Comparison of ENCODE assay signal across 10 mouse cellular contexts in genomic region chr3:142043463-142043862, GRCm38 (mm10).
DNase-seq lines count a peak whose midpoint lies in the region; TF ChIP-seq lines count a peak whose summit lies in the region.
"Had no signal": no experiment of that assay in that cellular context is flagged by ENCODE, and none has a peak within 500 bp of the region (broad histone marks: within the 10 kb centered on the region; RNA-seq: fewer than 3 reads in every experiment).

No protein-coding gene starts in this region.

- dilution Hi-C loops in CH12.LX (cut with MboI; ENCODE audit: extremely low pct_ligation_motif_present, extremely low pct_unique_long_range_greater_than_20kb, low sequenced_read_pairs), result no loop called here

- no peak overlapping the region for H3K9ac ChIP-seq in CH12.LX (ENCODE audit: insufficient read depth, low read depth)
- H3K9ac ChIP-seq: embryonic facial prominence, embryonic 13.5 days; limb, embryonic 13.5 days had no signal

- TF ChIP-seq POLR2A in CH12.LX (IDR thresholded peaks at IDR 0.05; ENCODE audit: low read depth, low read length), result no peak

- in situ Hi-C loops in CH12.LX (cut with MboI; ENCODE audit: low pct_ligation_motif_present, low pct_unique_long_range_greater_than_20kb, low sequenced_read_pairs), result no loop called here

- peak; percentile 41 for DNase-seq in embryo, embryonic 10 days (ENCODE audit: low spot score)
- no peak for DNase-seq in embryo, embryonic 9.5 days (ENCODE audit: extremely low spot score)
- DNase-seq in layer of hippocampus, adult 2 months (ENCODE audit: low spot score in 2 of 2), result no peak
- DNase-seq in layer of hippocampus, adult 9-10 months (ENCODE audit: low spot score), result no peak
- peak; percentile 59 for DNase-seq in CH12.LX (ENCODE audit: extremely low read depth)
- peak; percentile 3 for DNase-seq in c-Kit-positive CD71-positive TER-119-positive erythroid progenitor cells, embryonic 14.5 days (ENCODE audit: low spot score)
- DNase-seq in right cerebral cortex, postnatal 36 days (ENCODE audit: low spot score in 2 of 2), result no peak
- DNase-seq in left cerebral cortex, adult 18-20 months (ENCODE audit: low spot score in 2 of 2), result no peak

- H3K27me3 ChIP-seq in CH12.LX (replicated peaks), result no peaks in the 10 kb centered on the region
- H3K27me3 ChIP-seq: embryonic facial prominence, embryonic 13.5 days had no signal

- no peak overlapping the region for H3K27ac ChIP-seq in layer of hippocampus, adult 2 months
- no peak overlapping the region for H3K27ac ChIP-seq in CH12.LX (ENCODE audit: insufficient read depth, low read depth)
- H3K27ac ChIP-seq: embryonic facial prominence, embryonic 13.5 days; limb, embryonic 13.5 days had no signal

- peaks cover 0 to 4% of the 10 kb centered on the region in 2 experiments; a peak in 1 of 4 replicates for H3K4me1 ChIP-seq in CH12.LX (ENCODE audit: control insufficient read depth in 1 of 2, insufficient read depth in 2 of 2)
- H3K4me1 ChIP-seq: embryonic facial prominence, embryonic 13.5 days had no signal

- H3K79me2 ChIP-seq in CH12.LX (replicated peaks; ENCODE audit: control insufficient read depth, extremely low read depth, insufficient read depth, poor library complexity, severe bottlenecking), result no peaks in the 10 kb centered on the region

- H3K36me3 ChIP-seq in CH12.LX (replicated peaks in 1 of 2; ENCODE audit: control insufficient read depth in 1 of 2, insufficient read depth in 1 of 2, low read length in 1 of 2), result no peaks in the 10 kb centered on the region
- H3K36me3 ChIP-seq: embryonic facial prominence, embryonic 13.5 days; limb, embryonic 13.5 days had no signal

- no peak overlapping the region for H3K4me3 ChIP-seq in layer of hippocampus, adult 2 months
- no peak overlapping the region for H3K4me3 ChIP-seq in CH12.LX (replicated peaks in 1 of 3; ENCODE audit: low read depth in 2 of 3, low read length in 2 of 3, poor library complexity in 1 of 3)
- H3K4me3 ChIP-seq: embryonic facial prominence, embryonic 13.5 days; limb, embryonic 13.5 days had no signal

- no peaks in the 10 kb centered on the region for H3K9me3 ChIP-seq in CH12.LX (replicated peaks; ENCODE audit: low read length)
- H3K9me3 ChIP-seq: embryonic facial prominence, embryonic 13.5 days; limb, embryonic 13.5 days had no signal

- no peak overlapping the region for H3K4me2 ChIP-seq in CH12.LX (ENCODE audit: insufficient read depth, low read depth, poor library complexity, severe bottlenecking)
- H3K4me2 ChIP-seq: embryonic facial prominence, embryonic 13.5 days; limb, embryonic 13.5 days had no signal

- peak; percentile 87 for TF ChIP-seq CTCF in layer of hippocampus, adult 2 months (conservative IDR thresholded peaks at IDR 0.05)
- TF ChIP-seq CTCF in CH12.LX (conservative IDR thresholded peaks at IDR 0.05 in 1 of 2, IDR thresholded peaks at IDR 0.05 in 1 of 2; ENCODE audit: low read depth in 2 of 2, low read length in 2 of 2), result peak; percentile 69 to 88; a peak in 3 of 4 replicates

- peak; percentile 82 for TF ChIP-seq RAD21 in CH12.LX (IDR thresholded peaks at IDR 0.05; ENCODE audit: low read depth, low read length)

- no peak for TF ChIP-seq EP300 in CH12.LX (IDR thresholded peaks at IDR 0.05; ENCODE audit: low read length)

TF ChIP-seq in CH12.LX, 34 proteins besides CTCF, POLR2A, EP300 and RAD21:
- no peak for TF ChIP-seq ETS1 (conservative IDR thresholded peaks at IDR 0.05; ENCODE audit: low read depth, low read length)
- no peak for TF ChIP-seq USF1 (IDR thresholded peaks at IDR 0.05; ENCODE audit: low read depth, low read length)
- no peak for TF ChIP-seq PAX5 (IDR thresholded peaks at IDR 0.05; ENCODE audit: low read length)
- no peak for TF ChIP-seq MYC (IDR thresholded peaks at IDR 0.05; ENCODE audit: low read depth, low read length)
- no peak for TF ChIP-seq RCOR1 (conservative IDR thresholded peaks at IDR 0.05; ENCODE audit: low read depth, low read length)
- 0 out of 2 replicates have a peak, but pooled peaks have one; percentile 41 for TF ChIP-seq TBP (conservative IDR thresholded peaks at IDR 0.05; ENCODE audit: low read depth, low read length)
- no peak for TF ChIP-seq ZKSCAN1 (IDR thresholded peaks at IDR 0.05; ENCODE audit: borderline replicate concordance, low read depth, low read length)
- peak; percentile 29; the same call in 1 of the 2 replicates for TF ChIP-seq JUND (conservative IDR thresholded peaks at IDR 0.05; ENCODE audit: low read depth, low read length)
- TF ChIP-seq GABPA (IDR thresholded peaks at IDR 0.05; ENCODE audit: insufficient replicate concordance, low read depth, low read length), result no peak
- no peak for TF ChIP-seq ELF1 (IDR thresholded peaks at IDR 0.05; ENCODE audit: low read depth, low read length)
- TF ChIP-seq MAFK (IDR thresholded peaks at IDR 0.05; ENCODE audit: insufficient replicate concordance, low read length), result no peak
- TF ChIP-seq HCFC1 (IDR thresholded peaks at IDR 0.05; ENCODE audit: low read depth, low read length), result 0 out of 2 replicates have a peak, but pooled peaks have one; percentile 24
- no peak for TF ChIP-seq NELFE (IDR thresholded peaks at IDR 0.05; ENCODE audit: low read depth, low read length)
- TF ChIP-seq ZMIZ1 (IDR thresholded peaks at IDR 0.05; ENCODE audit: low read depth, low read length), result no peak
- TF ChIP-seq SMC3 (IDR thresholded peaks at IDR 0.05; ENCODE audit: low read depth, low read length), result peak; percentile 65
- no peak for TF ChIP-seq NRF1 (IDR thresholded peaks at IDR 0.05; ENCODE audit: low read depth, low read length)
- no peak for TF ChIP-seq POLR2AphosphoS2 (IDR thresholded peaks at IDR 0.05; ENCODE audit: low read depth, low read length)
- TF ChIP-seq BHLHE40 (IDR thresholded peaks at IDR 0.05; ENCODE audit: low read depth, low read length), result no peak
- TF ChIP-seq ZNF384 (IDR thresholded peaks at IDR 0.05; ENCODE audit: low read depth, low read length), result no peak

Comparison
In these comparisons a context has a peak if more than half of its experiments do, and no peak if none do; other contexts are left out.
1. DNase-seq: peak in embryo, embryonic 10 days (single experiment), CH12.LX (single experiment) and c-Kit-positive CD71-positive TER-119-positive erythroid progenitor cells, embryonic 14.5 days (single experiment); none in embryo, embryonic 9.5 days (single experiment), layer of hippocampus, adult 2 months (0 of 2), layer of hippocampus, adult 9-10 months (single experiment), right cerebral cortex, postnatal 36 days (0 of 2) and left cerebral cortex, adult 18-20 months (0 of 2).